Mouse (Mus musculus) brain, embryonic 14.5 days (tissue): ENCODE data around the gene Prkca. TPM values are rescaled to one million over a fixed set of nuclear protein-coding genes. Genes with fewer than 3 reads are reported as not detected.

ENCODE experiments used
- DNase-seq: peaks from one replicate; pipeline ENCODE4 v3.0.0-alpha.2; 2011; ENCODE audit warnings: low read depth
- CTCF ChIP-seq: fragments of 200-500 bp; IDR thresholded peaks from 2 replicates; pipeline ENCODE4 v1.5.1; 2012; ENCODE audit warnings: inconsistent platforms, mild to moderate bottlenecking, moderate library complexity, borderline replicate concordance; ENCODE audit not compliant: insufficient read depth, insufficient read length; ENCODE audit errors: extremely low read depth
- POLR2A ChIP-seq: fragments of 200-500 bp; IDR thresholded peaks from 2 replicates; pipeline ENCODE4 v1.6.1; 2012; ENCODE audit warnings: mild to moderate bottlenecking, inconsistent platforms, borderline replicate concordance; ENCODE audit not compliant: poor library complexity, insufficient read depth, insufficient read length, severe bottlenecking; ENCODE audit errors: extremely low read depth
- polyA plus RNA-seq: library from polyadenylated mRNA; depleted of rRNA; stranded (reverse); fragments of >200 nt; gene quantifications from 2 replicates; pipeline ENCODE4 v1.2.3, GENCODE M21; 2012

Gene Prkca
- polyA plus RNA-seq, 1 experiment, result 13.1 TPM

DNA sequence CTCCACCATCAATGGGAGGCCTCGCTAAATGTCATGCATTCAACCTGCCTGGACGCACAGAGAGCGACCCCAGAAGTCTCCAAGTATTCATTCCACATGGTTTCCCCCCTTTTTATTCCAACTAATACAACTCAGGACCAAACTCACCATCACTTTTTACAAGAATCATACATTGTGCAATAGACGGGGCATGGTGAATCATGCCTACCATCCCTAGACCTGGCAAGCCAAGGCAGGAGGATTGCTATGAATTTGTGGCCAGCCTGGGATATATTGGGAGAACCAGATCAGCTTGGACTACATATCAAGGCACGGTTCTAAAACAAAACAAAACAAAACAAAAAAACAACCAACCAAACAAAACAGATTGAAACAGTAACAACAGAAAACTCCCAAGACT is 19.2 kb upstream of the Prkca start:
- DNase-seq, result no peak
- no peak for TF ChIP-seq CTCF
- TF ChIP-seq POLR2A, result no peak

DNA sequence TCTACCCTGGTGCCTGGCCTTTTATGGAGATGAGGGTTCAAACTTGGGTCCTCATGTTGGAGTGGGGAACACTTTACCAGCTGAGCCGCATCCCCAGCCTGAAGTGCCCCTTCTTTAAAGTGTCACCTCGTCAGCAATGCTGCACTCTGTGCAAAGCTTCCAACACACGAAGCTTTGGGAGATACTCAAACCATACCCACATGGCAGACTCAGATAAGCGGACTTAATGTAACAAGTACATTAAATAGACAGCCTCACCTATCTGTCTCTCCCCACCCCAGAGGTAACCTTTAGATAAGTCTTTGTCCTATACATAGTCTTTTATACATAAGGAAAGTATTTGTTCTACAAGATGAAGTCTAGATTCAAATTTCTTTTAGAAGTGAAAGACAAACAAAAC is 17.3 kb upstream of the Prkca start:
- TF ChIP-seq POLR2A (no peak), CTCF (no peak)
- no peak for DNase-seq

DNA sequence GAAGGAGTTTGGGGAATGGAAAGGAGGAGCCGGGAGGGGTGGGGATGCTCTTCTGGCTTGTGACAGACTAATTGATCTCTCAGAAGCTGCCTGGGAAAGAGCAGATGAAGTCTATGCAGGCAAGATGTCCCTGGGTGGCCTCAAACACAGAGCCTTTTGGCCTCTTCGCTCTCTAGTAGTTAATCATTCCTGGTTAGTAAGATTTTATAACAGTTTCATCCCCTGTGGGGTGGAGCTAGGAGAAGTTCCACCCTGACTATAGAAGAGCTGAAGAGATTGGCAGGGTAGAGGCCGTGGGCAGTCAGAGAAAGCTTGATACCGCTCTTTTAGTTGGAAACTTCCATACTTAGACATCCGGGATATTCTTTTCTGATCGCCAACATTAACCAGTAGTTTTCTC is 15.2 kb upstream of the Prkca start:
- TF ChIP-seq CTCF, result no peak
- no peak for TF ChIP-seq POLR2A

DNA sequence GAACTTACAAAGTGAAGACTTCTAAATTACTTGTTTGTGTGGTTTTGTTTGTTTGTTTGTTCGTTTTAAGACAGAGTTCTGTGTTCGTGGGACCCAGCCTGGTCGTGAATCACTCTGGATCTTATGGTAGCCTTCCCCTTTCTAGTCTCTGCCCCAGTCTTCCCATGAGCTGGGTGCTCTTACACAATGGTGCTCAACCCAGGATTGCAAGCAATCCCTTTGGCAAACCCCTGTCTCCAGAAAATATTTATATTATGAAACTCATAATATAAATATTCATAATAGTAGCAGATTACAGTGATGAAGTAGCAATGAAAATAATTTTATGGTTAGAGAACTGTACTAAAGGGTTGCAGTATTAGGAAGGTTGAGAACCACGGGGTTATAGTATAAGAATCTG is 12.3 kb upstream of the Prkca start:
- no peak for DNase-seq
- no peak for TF ChIP-seq POLR2A
- no peak for TF ChIP-seq CTCF

More for the DNA sequence above, 15.2 kb upstream of the Prkca start:
- no peak for DNase-seq

DNA sequence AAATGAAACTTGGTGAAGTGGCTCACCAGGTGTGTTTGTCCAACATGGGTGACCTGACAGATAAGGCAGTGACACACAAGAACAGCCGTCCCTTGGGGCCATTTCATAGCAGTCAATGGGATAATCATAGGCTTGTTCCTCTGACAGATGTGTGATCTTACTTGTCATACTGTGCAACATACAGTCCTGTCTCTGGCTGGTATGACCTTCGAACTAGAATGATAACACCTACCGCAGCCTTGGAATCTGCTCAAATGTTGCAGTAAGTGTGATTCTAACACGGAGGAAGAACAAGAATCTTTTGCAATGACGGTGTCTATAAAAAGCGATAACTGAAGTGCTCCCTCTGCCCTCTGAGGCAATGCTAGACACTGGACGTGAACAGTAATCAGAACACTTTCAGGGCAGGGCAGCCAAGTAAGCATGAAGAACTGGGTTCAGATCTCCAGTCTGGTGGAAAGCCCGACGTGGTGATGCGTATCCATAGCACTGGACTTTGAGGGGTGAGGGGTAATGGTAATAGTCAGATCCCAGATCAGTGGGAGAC is 9.2 kb upstream of the Prkca start:
- TF ChIP-seq POLR2A, result no peak
- no peak for TF ChIP-seq CTCF
- no peak for DNase-seq

DNA sequence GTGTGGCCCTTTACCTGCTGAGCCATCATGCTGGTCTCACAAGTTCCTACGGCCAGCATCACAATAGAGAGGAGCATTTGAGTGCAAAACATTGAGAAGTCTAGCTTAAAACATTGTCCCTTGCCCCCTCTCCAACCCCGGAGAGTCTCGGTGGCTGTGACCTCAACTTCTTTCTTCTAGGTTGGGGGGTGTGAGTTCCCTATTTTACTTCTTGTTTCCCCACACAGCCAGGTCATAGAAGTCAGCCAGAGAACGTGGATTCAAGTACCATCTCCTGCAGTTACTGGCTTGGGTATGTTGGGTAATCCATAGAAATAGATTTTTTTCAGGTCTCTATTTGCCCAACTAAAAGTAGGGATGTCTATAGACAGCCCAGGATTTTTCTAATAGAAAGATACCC is 7.1 kb upstream of the Prkca start:
- TF ChIP-seq POLR2A (no peak), CTCF (no peak)
- no peak for DNase-seq

DNA sequence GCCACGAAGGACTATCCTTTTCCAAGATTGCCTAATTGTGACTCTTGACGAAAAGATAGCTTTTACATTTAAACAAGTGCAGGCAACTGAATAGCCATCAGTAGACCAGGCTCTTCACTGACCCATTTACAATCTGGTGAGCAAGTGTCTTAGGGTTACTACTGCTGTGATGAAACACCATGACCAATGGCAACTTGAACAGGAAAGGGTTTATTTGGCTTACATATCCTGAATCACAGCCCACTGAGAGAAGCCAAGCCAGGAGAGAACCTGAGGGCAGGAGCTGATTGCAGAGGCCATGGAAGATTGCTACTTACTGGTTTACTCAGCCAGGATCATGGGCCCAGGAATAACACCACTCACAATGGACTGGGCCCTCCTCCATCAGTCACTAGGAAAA is 1.6 kb upstream of the Prkca start:
- no peak for DNase-seq
- TF ChIP-seq POLR2A (no peak), CTCF (no peak)

DNA sequence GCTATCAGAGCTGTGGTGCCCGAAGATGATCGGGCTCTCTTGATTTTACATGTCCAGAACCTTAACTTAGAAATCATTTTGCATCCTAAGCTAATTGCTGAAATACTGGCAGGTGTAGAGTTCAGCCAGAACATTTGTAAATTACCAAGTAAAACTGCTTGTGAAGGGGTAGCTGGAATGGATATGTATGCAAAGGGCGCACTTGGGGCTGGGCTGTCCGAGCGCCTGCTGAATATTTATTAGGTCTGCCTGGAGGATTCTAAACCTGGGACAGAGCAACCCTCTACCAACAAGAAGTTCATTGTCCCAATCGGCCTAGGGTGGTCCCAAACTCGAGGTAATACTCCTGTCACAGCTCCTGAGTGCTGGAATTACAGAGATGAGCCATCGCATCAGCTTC is 1.0 kb upstream of the Prkca start:
- no peak for DNase-seq
- no peak for TF ChIP-seq CTCF
- no peak for TF ChIP-seq POLR2A

DNA sequence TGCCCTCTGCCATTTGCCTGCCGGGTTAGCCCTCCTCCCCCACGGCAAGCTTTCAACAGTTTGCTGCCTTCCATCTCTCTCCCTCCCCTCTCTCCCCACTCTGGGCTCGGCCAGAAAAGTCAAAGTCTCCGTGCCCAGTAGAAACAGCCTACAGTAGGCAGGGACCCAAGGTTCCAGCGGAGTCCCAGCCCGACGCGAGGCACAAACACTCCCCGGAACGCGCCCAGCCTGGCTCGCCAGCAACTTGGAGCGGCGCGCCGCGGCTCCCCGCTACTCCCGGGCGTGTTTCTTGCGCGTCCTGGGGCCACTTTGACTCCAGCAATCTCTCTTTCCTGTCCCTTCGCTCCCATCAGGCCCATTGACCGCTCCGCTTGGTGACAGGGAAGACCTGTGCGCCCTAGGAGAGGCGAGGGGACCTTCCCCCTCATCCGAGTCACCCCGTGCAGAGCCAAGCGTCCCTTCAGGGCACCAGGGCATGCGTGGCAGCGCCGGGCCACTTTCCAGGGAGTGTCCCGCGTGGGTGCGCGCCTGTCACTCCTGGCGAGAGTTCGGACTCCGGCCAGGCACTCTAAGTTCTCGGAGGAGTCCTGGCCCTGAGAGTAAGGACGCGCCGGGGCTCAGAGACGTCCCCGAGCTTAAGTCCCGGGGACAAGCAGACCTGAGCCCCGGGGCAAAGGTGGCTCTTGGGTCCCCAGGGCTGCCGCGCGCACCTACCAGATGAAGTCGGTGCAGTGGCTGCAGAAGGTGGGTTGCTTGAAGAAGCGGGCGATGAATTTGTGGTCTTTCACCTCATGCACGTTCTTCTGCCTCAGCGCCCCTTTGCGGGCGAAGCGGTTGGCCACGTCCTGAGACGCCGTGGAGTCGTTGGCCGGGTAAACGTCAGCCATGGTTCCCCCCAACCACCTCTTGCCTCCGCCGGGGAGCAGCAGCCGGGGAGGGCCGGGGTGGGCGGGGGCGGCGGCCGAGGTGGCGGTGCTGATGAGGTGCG is 653 bp downstream of the Prkca start, which contains the start of gene Apoh:
TSS of gene Apoh (plus strand) at position 574 of the 988 bp plus-strand sequence.
- TF ChIP-seq POLR2A (no peak), CTCF (0 out of 2 replicates have a peak, but pooled peaks have one; percentile 2)

DNA sequence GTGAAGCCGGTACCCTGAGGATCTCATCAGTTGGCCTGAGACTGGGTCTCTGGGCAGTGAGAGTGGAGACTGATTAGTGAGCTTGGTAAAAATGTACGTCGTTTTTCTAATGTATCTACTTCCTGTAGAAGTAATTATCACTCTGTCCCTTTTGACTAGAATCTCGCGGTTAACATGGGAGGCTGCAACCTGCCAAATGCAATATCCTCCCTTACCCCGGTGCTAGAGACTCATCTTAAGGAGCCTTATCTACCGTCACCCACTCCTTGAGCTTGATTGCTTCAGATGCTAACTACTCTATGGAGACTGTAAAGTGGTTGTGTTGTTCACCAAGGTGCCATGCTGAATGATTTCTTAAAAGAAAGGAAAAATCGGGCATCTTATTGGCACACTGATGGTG is 1.9 kb downstream of the Prkca start:
- DNase-seq, result no peak
- TF ChIP-seq POLR2A (no peak), CTCF (no peak)

More for the DNA sequence above, 653 bp downstream of the Prkca start, which contains the start of gene Apoh:
- peak; percentile 48 for DNase-seq

DNA sequence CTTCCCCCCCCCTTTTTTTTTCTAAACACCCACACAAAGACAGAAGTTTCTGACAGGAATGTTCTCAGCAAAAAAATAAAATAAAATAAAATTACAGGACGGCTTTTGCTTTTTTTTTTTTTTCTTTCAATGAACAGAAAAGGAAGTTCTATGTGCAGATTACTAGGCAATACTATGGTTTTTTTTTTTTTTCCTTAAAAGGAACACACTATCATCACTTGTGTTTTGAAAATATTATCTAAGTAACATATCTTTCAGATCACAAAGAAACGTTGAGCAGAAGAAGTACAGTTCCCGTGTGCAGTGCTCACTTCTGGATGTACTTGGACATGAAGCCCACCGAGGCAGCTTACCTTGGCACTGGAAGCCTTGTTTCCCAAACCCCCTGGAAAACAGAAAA is 3.4 kb downstream of the Prkca start:
- TF ChIP-seq CTCF, result no peak
- no peak for TF ChIP-seq POLR2A
- DNase-seq, result no peak

DNA sequence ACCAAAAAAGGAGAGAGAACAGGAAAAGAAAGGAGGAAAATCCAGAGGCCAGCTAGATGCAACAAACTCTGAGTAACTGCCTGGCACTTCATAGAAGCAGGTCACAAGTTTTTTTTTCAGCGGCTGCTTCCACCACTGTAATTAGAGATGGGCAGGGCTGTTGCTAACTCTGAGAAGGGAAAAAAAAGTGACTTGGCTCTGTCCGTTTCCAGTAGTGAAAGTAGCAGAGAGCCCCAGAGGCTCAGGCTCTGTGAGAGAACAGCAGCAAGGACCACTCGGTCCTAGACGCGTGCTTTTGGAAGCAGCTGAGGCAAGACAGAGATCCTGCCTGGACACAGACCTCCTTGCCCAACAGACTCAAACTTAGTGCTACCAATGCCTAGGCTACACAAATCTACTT is 7.3 kb downstream of the Prkca start:
- DNase-seq, result no peak
- TF ChIP-seq CTCF (no peak), POLR2A (no peak)

DNA sequence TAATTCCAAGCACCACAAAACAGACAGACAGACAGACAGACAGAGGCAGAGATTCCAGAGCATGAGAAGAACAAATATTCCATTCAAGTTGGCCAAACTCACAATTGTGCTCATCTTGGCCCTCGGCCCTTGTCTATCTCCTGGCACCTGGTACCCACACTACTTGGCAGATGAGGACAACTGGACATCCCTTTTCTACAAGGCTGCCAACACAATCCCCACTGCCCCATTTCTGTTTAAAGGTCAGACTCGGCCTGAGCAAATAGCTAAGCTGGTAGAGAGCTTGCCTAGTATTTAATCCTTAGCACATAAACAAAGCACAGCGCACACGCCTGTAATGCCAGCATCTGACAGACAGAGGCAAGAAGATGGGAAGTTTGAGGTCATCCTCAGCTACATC is 8.2 kb downstream of the Prkca start:
- no peak for DNase-seq
- TF ChIP-seq POLR2A, result no peak
- no peak for TF ChIP-seq CTCF
